Mouse (Mus musculus) hindbrain, embryonic 14.5 days (tissue): ENCODE results near the gene Rnf144b. TPM values are rescaled to one million over a fixed set of nuclear protein-coding genes. Genes with fewer than 3 reads are reported as not detected.

ENCODE experiments used
- ATAC-seq: fragments of 200-750 bp; cut with Nextera tagmentation; 2 replicates; pipeline ENCODE4 v1.8.0; 2017; ENCODE audit warnings: moderate number of reproducible peaks, mild to moderate bottlenecking, moderate TSS enrichment, moderate library complexity; ENCODE audit not compliant: low FRiP score
- DNase-seq: peaks from one replicate; pipeline ENCODE4 v3.0.0-alpha.2; 2015; ENCODE audit warnings: low spot score
- H3K27ac ChIP-seq: fragments of 300-500 bp; sonication (generic); 2 replicates; pipeline ENCODE4 v1.5.1; 2014; ENCODE audit warnings: mild to moderate bottlenecking, moderate library complexity
- H3K27me3 ChIP-seq: fragments of 300-500 bp; sonication (generic); 2 replicates; pipeline ENCODE4 v1.6.1; 2014; ENCODE audit warnings: mild to moderate bottlenecking, low read length, mixed read lengths; ENCODE audit not compliant: control insufficient read depth, insufficient read depth
- H3K36me3 ChIP-seq: fragments of 300-500 bp; sonication (generic); replicated peaks from 2 replicates; pipeline ENCODE4 v1.6.1; 2014; ENCODE audit not compliant: control insufficient read depth, insufficient read depth
- H3K4me1 ChIP-seq: fragments of 300-500 bp; sonication (generic); replicated peaks from 2 replicates; pipeline ENCODE4 v1.6.1; 2014; ENCODE audit warnings: antibody characterized with exemption, low read length, mixed read lengths; ENCODE audit not compliant: control insufficient read depth, insufficient read depth
- H3K4me2 ChIP-seq: fragments of 300-500 bp; sonication (generic); replicated peaks from 2 replicates; pipeline ENCODE4 v1.6.1; 2014; ENCODE audit warnings: mild to moderate bottlenecking, moderate library complexity
- H3K4me3 ChIP-seq: fragments of 300-500 bp; sonication (generic); replicated peaks from 2 replicates; pipeline ENCODE4 v1.5.1; 2014; ENCODE audit warnings: mild to moderate bottlenecking, low read length
- H3K9ac ChIP-seq: fragments of 300-500 bp; sonication (generic); 2 replicates; pipeline ENCODE4 v1.6.1; 2014
- H3K9me3 ChIP-seq: fragments of 300-500 bp; sonication (generic); 2 replicates; pipeline ENCODE4 v1.6.1; 2016; ENCODE audit warnings: low read length; ENCODE audit not compliant: control insufficient read depth
- WGBS: fragments of 180-500 bp; shearing (Covaris S2); extraction: QIAGEN DNeasy Blood & Tissue Kit; methylation state at CpG from one replicate; pipeline ENCODE4 v1.1.7; 2014; 5-methylcytosine and 5-hydroxymethylcytosine counted together
- polyA plus RNA-seq: library from polyadenylated mRNA; unstranded; fragments of >200 nt; fragmentation: Nextera tagmentation; extraction: Ambion mirVana; gene quantifications from 2 replicates; pipeline ENCODE4 v1.2.1, GENCODE M21; 2014

Gene Rnf144b
- polyA plus RNA-seq, 1 experiment from 2014 or later = 1.7 TPM

DNA sequence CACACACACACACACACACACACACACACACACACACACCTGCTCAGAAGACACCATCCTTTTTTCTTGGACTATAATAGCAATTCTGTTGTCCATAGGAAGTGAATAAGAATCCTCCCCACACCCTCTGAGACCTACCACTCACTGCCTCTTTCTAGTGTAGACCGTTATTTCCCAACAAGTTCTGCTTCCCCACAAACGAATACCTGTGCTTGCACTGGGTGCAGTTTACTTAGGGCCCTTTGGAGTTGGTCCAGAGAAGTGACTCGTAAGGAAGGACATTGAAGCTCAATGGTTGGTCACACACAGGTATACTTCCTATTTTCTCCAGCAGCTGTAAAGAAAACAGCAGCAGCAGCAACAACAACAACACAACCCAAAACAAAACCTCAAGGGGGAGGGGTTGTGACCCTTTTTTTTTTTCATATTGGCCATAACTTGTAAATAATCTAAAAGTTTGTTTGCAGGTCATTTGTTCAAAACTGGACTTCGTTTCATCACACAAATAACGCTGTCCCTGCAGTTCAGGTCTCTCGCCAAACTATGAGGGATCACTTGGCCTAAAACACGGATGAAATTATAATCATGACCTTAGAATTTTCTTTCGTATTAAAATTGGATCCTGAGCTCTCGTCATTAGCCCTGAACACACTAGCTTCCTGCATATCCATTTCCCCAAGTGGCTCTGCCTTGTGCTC, 60.7 kb downstream of the Rnf144b start:
- no peak for DNase-seq
- WGBS = 94% methylated on average over 9 of the region's 9 CpGs
- Histone ChIP-seq H3K9ac (no peak overlapping the region), H3K4me3 (no peak overlapping the region), H3K9me3 (no peaks in the 10 kb centered on the region), H3K36me3 (no peaks in the 10 kb centered on the region), H3K27ac (no peak overlapping the region), H3K4me1 (no peaks in the 10 kb centered on the region), H3K4me2 (no peak overlapping the region), H3K27me3 (no peaks in the 10 kb centered on the region)
- no peak for ATAC-seq

GRCm38 (mm10) chr13:47183771-47184170, 61.3 kb downstream of the Rnf144b start:
- H3K27me3 ChIP-seq = no peaks in the 10 kb centered on the region
- no peak for DNase-seq
- H3K4me2 ChIP-seq = no peak overlapping the region
- H3K9ac ChIP-seq = no peak overlapping the region
- no peaks in the 10 kb centered on the region for H3K36me3 ChIP-seq
- no peak for ATAC-seq
- H3K27ac ChIP-seq = no peak overlapping the region
- H3K4me3 ChIP-seq = no peak overlapping the region
- no peaks in the 10 kb centered on the region for H3K9me3 ChIP-seq
- H3K4me1 ChIP-seq = no peaks in the 10 kb centered on the region
- 86% methylated on average over 9 of the region's 9 CpGs for WGBS

GRCm38 (mm10) chr13:47187836-47188235, 65.4 kb downstream of the Rnf144b start:
- H3K4me2 ChIP-seq = no peak overlapping the region
- no peak overlapping the region for H3K27ac ChIP-seq
- WGBS = 85% methylated on average over 4 of the region's 4 CpGs
- H3K9ac ChIP-seq = no peak overlapping the region
- no peak overlapping the region for H3K4me3 ChIP-seq
- H3K9me3 ChIP-seq = no peaks in the 10 kb centered on the region
- H3K27me3 ChIP-seq = no peaks in the 10 kb centered on the region; the same call in 1 of the 2 replicates
- no peaks in the 10 kb centered on the region for H3K4me1 ChIP-seq
- ATAC-seq (no peak), DNase-seq (no peak)
- H3K36me3 ChIP-seq = no peaks in the 10 kb centered on the region

DNA sequence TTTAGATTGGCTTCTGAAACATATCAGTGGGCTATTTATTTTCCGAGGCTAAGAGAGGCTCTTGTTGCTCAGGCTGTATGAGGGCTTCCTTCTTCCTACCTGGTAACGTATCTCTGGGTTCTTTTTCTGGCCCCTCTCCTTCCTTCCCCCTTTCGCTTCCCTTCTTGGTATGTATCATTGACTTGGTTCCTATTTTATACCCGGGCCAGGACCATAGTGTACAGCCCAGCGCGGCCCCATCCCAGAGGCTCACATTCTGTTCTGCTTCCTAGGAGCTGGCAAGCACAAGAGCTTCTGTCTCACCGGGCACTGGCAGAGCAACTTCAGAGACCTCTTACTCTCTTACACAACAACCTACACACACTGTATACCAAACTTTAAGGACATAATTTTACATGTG, 67.5 kb downstream of the Rnf144b start:
- H3K27ac ChIP-seq = no peak overlapping the region
- DNase-seq (no peak), ATAC-seq (no peak)
- H3K9ac ChIP-seq = no peak overlapping the region
- H3K4me2 ChIP-seq = no peak overlapping the region
- H3K4me3 ChIP-seq = no peak overlapping the region
- H3K4me1 ChIP-seq = peaks cover 3% of the 10 kb centered on the region; the same call in 1 of the 2 replicates
- 92% methylated on average over 7 of the region's 7 CpGs for WGBS
- H3K9me3 ChIP-seq = no peaks in the 10 kb centered on the region
- H3K27me3 ChIP-seq = peaks cover 10% of the 10 kb centered on the region
- no peaks in the 10 kb centered on the region for H3K36me3 ChIP-seq

- Histone ChIP-seq H3K36me3 (no peaks in the 10 kb centered on the region), H3K9ac (no peak overlapping the region), H3K27ac (no peak overlapping the region), H3K4me2 (no peak overlapping the region), H3K4me3 (no peak overlapping the region), H3K4me1 (peaks cover 3% of the 10 kb centered on the region; the same call in 1 of the 2 replicates), H3K27me3 (peaks cover 11% of the 10 kb centered on the region), H3K9me3 (no peaks in the 10 kb centered on the region)
- WGBS = 88% methylated on average over 2 of the region's 2 CpGs
- ATAC-seq (no peak), DNase-seq (no peak)
Observed at GRCm38 (mm10) chr13:47192200-47192599, 69.7 kb downstream of the Rnf144b start.

DNA sequence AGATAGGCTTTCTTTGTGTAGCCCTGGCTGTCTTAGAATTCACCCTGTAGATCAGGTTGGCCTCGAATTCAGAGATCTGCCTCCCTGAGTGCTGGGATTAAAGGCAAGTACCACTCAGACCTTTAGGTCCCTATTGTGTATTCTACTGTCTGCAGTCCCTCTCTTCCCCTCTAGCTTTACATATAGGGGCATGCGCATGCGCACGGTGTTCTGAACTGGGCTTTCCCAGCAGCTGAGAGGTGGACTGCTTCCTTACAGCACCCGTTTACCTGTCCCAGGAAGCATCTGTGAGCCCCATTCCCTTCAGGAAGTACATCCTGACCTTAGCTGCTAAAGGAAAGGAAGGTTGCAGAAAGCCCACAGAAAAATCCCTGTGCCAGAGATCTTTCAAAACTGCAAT, 70.3 kb downstream of the Rnf144b start:
- H3K27ac ChIP-seq = no peak overlapping the region
- DNase-seq (no peak), ATAC-seq (no peak)
- no peak overlapping the region for H3K4me3 ChIP-seq
- H3K36me3 ChIP-seq = no peaks in the 10 kb centered on the region
- 79% methylated on average over 5 of the region's 5 CpGs for WGBS
- no peak overlapping the region for H3K4me2 ChIP-seq
- peaks cover 3% of the 10 kb centered on the region; the same call in 1 of the 2 replicates for H3K4me1 ChIP-seq
- no peaks in the 10 kb centered on the region for H3K9me3 ChIP-seq
- no peak overlapping the region for H3K9ac ChIP-seq
- H3K27me3 ChIP-seq = peaks cover 11% of the 10 kb centered on the region

GRCm38 (mm10) chr13:47193326-47194153, 71.1 kb downstream of the Rnf144b start:
- Histone ChIP-seq H3K36me3 (no peaks in the 10 kb centered on the region), H3K9ac (peak overlapping the region; percentile 60), H3K27me3 (peaks cover 11% of the 10 kb centered on the region), H3K27ac (no peak overlapping the region; the same call in 1 of the 2 replicates), H3K9me3 (no peaks in the 10 kb centered on the region), H3K4me1 (peaks cover 3% of the 10 kb centered on the region; the same call in 1 of the 2 replicates), H3K4me2 (peak overlapping the region; percentile 77), H3K4me3 (peak overlapping the region; percentile 42)
- 8% methylated on average over 32 of the region's 32 CpGs for WGBS
- ATAC-seq (0 out of 2 replicates have a peak, but pooled peaks have one; percentile 34), DNase-seq (peak; percentile 60)

- Histone ChIP-seq H3K27me3 (peaks cover 11% of the 10 kb centered on the region), H3K4me3 (peak overlapping the region; percentile 42), H3K4me1 (peaks cover 3% of the 10 kb centered on the region; the same call in 1 of the 2 replicates), H3K27ac (no peak overlapping the region), H3K4me2 (peak overlapping the region; percentile 77), H3K9me3 (no peaks in the 10 kb centered on the region), H3K9ac (0 out of 2 replicates have a peak overlapping the region, but pooled peaks have one; percentile 60), H3K36me3 (no peaks in the 10 kb centered on the region)
- ATAC-seq = no peak
- DNase-seq = no peak
- WGBS = 24% methylated on average over 11 of the region's 11 CpGs
Observed at GRCm38 (mm10) chr13:47194695-47195094, 72.2 kb downstream of the Rnf144b start.

GRCm38 (mm10) chr13:47195491-47195890, 73.0 kb downstream of the Rnf144b start:
- no peak overlapping the region for H3K9ac ChIP-seq
- H3K4me3 ChIP-seq = no peak overlapping the region
- WGBS = 72% methylated on average over 4 of the region's 4 CpGs
- ATAC-seq (no peak), DNase-seq (no peak)
- peaks cover 11% of the 10 kb centered on the region for H3K27me3 ChIP-seq
- no peak overlapping the region for H3K4me2 ChIP-seq
- no peaks in the 10 kb centered on the region for H3K9me3 ChIP-seq
- no peak overlapping the region for H3K27ac ChIP-seq
- peaks cover 3% of the 10 kb centered on the region; the same call in 1 of the 2 replicates for H3K4me1 ChIP-seq
- no peaks in the 10 kb centered on the region for H3K36me3 ChIP-seq
